Mouse (Mus musculus): ENCODE results near the gene Nkapd1.

DNA sequence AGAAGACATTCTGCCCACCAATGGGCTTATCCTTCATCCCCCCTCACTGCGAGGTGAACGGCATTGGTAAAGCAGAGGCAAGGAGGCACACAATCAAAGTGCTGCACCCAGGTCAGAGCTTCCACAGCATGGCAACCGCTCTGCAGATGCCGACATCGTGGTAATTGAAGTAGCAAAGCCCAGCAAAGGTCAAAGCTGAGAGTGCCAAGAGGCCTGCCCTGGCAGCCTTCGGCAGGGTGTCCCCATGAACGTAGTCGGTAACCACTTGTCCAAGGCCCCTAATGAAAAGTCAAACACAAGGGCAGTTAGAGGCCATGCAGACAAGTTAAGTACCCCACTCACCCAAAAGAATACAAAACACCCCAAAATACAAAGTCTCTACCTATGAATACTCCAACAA lies 20.3 kb downstream of the Nkapd1 start:
- TF ChIP-seq NELFE (IDR thresholded peaks at IDR 0.05; ENCODE audit: low read depth, low read length) (no peak), BHLHE40 (IDR thresholded peaks at IDR 0.05; ENCODE audit: borderline replicate concordance, low read depth, low read length) (no peak), POLR2A (IDR thresholded peaks at IDR 0.05; ENCODE audit: control insufficient read depth in 1 of 2, insufficient read depth in 1 of 2, low read depth in 1 of 2, low read length in 2 of 2, poor library complexity in 1 of 2) (no peak), CTCF (IDR thresholded peaks at IDR 0.05 in 2 of 3, conservative IDR thresholded peaks at IDR 0.05 in 1 of 3; ENCODE audit: control insufficient read depth in 1 of 3, insufficient read depth in 1 of 3, low read depth in 2 of 3, low read length in 3 of 3, poor library complexity in 1 of 3, severe bottlenecking in 1 of 3) (no peak), MAX (IDR thresholded peaks at IDR 0.05; ENCODE audit: low read length) (no peak), KAT2A (conservative IDR thresholded peaks at IDR 0.05; ENCODE audit: low read depth, low read length) (no peak), EP300 (IDR thresholded peaks at IDR 0.05; ENCODE audit: low read depth in 1 of 2, low read length in 2 of 2) (no peak), MXI1 (IDR thresholded peaks at IDR 0.05; ENCODE audit: low read depth, low read length) (no peak)
